Mouse (Mus musculus) right cerebral cortex, postnatal 14 days (tissue): ENCODE results near the gene Ccdc117.
"Not testable (repeated sequence)": the region's sequence is repeated elsewhere in the genome, so short reads cannot be mapped to it uniquely, and the experiment has no call there.

ENCODE experiments used
- DNase-seq: peaks from one replicate; pipeline ENCODE4 v3.0.0; 2022

The Ccdc117 gene

GRCm38 (mm10) chr11:5505856-5506575 is 36.0 kb downstream of the Ccdc117 start:
- DNase-seq = no peak

- no peak for DNase-seq
Measured at GRCm38 (mm10) chr11:5502351-5503051, 39.5 kb downstream of the Ccdc117 start.

GRCm38 (mm10) chr11:5500903-5501741 is 40.9 kb downstream of the Ccdc117 start:
- no peak for DNase-seq

GRCm38 (mm10) chr11:5499961-5500644 is 41.9 kb downstream of the Ccdc117 start:
- no peak for DNase-seq

- no peak for DNase-seq
Measured at GRCm38 (mm10) chr11:5498931-5499661, 42.9 kb downstream of the Ccdc117 start.

- DNase-seq = no peak
Measured at GRCm38 (mm10) chr11:5498422-5498821, 43.6 kb downstream of the Ccdc117 start.

GRCm38 (mm10) chr11:5496559-5497248 is 45.3 kb downstream of the Ccdc117 start:
- no peak for DNase-seq

GRCm38 (mm10) chr11:5495906-5496305 is 46.1 kb downstream of the Ccdc117 start:
- no peak for DNase-seq

GRCm38 (mm10) chr11:5495286-5495832 is 46.6 kb downstream of the Ccdc117 start:
- no peak for DNase-seq

GRCm38 (mm10) chr11:5493869-5494268 is 48.1 kb downstream of the Ccdc117 start:
- no peak for DNase-seq

GRCm38 (mm10) chr11:5491912-5492311 is 50.1 kb downstream of the Ccdc117 start:
- no peak for DNase-seq

- DNase-seq = no peak
Measured at GRCm38 (mm10) chr11:5490989-5491656, 50.9 kb downstream of the Ccdc117 start.

- not testable (repeated sequence) for DNase-seq
Measured at GRCm38 (mm10) chr11:5489433-5489832, 52.6 kb downstream of the Ccdc117 start.

GRCm38 (mm10) chr11:5485193-5486011 is 56.6 kb downstream of the Ccdc117 start:
- peak; percentile 82 for DNase-seq

- DNase-seq = no peak
Measured at GRCm38 (mm10) chr11:5482581-5482980, 59.4 kb downstream of the Ccdc117 start.
